Mouse (Mus musculus): ENCODE data around the gene Grm5.
A peak's percentile ranks its signal among the peaks of the same experiment; 100 is the strongest.

Grm5 gene

DNA sequence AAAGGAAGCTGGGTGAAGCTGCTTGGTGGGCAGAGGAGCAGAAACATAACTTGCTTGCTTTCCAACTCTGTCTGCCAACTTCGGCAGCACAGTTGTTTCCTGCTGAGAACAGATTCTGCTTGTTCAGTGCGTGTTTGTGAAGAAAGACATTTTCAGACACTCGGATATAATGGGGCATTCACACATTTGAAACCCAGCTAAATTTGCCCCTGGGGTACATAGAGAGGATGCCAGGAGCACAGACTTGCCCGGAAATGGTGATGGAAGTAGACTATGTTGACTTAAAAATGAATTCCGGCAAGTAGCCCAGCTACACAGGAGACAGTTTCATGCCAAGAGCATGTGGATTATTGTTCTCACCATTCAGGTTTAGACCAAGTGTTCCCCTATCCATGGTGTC is 342.0 kb downstream of the Grm5 start:
- DNase-seq, result no peak

DNA sequence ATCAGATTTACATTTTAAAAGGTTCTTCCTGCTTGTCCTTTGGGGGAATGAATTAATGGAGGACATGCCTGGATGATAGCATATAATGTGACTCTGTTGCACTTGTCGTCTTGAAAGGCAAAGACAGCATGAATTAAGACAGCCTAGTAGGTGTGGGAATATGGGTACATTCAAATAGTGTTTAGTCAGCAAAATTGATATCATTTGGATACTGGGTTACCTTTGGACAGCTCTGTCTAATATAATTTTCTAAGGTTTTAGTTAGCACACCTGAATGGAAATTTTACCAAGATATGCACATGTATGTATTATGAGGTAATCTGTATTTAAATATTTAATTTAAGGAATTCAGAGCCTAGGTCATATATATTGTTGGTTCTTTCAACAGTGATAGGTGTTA is 353.4 kb downstream of the Grm5 start:
- no peak for DNase-seq

DNA sequence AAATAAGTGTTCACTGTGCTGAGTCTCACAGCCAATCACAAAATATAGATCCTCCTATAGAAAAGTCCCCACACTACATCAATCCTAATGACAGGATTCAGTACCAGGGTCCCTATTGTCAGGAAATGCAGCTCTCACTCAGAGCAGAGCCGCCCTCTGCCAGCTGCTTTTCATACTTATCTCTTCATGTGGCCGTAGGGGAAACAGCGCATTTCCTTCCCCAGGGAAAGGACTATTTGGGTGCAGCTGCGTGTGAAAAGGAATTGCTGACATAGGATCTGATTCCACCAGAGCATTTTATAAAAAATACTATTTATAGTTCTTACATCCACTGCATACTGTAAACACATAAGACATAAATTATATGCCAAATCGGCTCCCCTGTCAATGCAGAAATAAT is 354.3 kb downstream of the Grm5 start:
- peak; percentile 4 for DNase-seq

DNA sequence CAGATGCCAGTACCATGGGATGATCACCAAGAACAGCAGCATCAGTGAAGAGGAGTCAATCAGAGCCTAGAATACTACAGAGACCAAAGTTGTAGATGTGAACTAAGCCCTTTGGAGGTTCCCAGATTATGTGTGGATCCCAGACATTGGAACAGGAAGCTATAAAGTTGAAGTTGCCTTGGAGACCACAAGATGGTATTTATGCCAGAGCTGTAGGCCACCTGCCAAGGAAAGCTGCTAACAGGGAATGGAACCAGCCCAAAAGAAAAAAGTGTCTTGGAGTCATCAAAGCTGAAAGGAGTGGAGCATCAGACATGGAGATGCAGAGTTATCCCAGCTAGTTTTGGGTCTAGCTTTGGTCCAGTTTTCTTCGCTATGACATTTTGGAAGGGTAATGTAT is 366.2 kb downstream of the Grm5 start:
- DNase-seq, result no peak

DNA sequence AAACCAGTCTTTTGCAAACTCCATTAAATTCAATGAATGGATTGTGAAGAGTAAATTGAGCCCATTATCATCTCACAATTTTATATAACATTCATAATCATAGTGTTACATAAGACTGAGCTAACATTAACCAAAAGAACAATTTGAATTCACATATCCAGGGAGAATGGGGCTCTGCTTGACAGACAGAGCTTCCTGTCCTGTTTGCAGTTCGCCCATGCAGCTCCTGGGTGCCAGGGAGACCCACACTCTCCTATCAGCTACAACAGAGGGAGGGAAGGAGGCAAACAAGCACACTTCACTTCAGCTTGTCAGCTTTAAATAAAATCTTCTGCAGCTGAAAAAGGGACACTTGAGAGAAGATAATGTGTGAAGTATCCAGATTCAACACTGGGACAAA is 389.2 kb downstream of the Grm5 start:
- no peak for DNase-seq

DNA sequence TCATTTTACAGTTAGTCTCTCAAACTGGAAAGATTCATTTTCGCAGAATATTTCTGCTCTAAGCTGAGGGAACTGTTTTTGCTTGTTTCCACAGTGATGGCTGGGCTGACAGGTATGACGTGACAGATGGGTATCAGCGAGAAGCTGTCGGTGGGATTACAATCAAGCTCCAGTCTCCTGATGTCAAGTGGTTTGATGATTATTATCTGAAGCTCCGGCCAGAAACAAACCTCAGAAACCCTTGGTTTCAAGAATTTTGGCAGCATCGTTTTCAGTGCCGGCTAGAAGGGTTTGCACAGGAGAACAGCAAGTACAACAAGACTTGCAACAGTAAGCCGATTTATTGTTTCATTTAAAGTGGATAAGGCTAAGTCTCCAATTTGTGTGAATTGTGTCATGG is 391.1 kb downstream of the Grm5 start:
- no peak for DNase-seq

DNA sequence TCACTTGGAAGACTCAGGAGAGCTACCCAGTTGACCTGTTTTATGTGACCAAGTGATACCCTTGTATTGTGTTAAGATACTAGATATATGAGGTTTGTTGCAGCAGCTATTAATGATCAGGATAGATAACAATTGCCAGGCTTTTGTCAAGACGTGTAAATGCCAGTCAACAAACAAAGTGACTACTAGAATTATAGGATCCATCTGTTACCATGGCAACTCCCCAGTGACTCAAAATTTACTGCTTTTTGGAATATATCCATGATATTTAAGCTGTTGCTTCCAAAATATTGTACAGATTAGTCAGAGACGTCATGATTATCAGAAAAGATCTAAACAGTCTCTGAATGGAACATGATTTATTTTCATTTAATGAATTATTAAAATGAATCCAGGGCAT is 399.5 kb downstream of the Grm5 start:
- DNase-seq, result no peak

DNA sequence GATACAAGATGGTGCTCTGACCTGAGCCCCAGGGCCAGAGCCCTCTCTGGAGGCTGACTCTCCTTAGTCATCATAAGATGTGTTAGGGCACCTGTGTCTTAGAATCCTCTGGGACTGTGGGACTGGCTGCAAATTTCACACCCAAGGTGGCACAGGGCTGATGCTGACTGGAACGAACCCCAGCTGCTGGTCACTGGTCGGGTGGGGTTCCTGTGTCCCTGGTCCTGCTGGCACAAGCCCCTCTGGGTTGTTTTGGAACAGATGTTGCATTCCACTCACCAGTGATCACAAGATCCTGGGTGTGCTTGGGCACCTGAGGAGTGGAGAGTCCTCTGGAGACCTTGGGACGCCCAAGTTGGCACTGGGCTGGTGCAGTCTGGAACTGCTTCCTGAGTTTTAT is 430.5 kb downstream of the Grm5 start:
- no peak for DNase-seq

DNA sequence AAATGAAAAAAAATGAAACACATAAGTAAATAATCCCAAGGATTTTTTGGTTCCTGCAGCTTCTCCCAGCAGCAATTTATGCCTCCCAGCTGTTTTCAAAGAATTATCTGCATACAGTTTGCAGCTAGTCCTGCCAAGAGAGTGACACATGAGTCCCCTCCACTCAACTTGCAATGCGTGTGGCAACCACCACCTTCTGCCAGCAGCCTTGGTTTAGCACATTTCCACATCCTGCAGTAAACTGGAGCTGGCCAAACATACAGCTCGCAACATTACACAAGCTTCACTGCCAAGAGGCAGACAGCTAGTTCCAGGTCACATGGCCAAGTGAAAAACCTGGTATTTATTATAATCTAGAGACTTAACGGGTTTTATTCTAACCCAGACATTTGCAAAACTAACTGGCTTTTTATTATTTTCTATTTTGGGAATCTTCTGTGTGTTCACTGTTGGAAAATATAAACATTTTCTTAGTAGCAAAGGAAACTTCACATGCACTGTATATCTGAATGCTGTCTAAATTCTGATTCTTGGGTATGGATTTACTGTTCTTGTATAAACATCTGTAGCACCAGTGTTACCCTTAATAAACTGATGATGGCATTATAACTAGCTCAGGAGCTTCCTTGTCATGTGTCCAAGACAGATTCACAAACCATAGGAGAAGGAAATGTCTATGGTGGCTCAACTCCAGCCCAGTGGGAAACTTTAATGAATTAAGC is 443.6 kb downstream of the Grm5 start:
- peak; percentile 22 for DNase-seq

DNA sequence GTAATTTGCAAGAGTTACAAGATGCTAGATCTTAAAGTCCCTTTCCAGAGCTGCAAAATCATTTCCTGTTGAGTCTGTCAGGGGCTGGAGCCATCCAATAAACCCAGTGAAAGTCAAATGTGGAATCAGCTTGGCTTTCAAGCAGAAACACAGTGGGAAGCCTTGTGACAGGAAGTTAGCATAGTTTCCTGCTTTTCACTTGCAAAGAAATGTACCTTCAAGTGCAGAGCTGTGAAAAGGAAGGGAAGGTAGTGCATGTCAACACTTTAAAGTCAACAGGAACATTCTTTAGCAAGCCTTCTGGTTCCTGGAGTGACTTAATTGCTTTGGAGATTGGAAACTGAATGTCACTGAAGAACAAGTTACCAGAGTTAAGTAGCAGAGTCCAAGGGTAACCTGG is 463.4 kb downstream of the Grm5 start:
- DNase-seq, result no peak

DNA sequence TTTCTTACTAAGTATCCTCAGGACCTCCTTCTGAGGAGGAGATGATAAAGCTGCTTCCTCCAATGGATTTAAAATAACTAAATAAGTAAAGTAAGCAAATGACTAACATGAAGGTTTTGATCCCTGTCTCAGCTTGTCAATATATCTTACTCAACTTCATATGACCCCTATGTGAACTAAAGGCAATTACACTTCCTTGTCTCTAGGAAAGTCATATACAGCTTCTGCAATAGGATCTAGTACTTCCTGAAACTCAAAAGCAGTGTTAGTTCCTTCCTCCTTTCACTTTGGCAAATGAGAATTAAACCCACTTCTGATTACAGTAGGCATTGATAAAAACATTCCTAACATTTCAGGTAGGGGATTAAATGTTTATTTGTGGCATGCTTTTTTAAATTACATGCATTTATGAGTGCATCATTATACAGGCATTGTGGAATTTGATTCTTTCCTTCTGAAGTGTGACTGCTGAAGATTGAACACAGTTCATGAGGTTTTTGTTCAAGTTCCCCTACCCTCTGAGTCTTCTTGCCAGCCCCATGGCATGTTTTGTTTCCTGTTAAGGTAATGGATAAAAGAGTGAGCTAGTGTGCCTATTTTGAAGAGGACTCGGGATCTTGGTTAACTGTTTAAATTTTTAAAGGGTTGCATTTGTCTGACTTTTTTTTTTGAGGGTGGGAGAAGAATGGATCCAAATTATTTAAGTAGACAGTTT is 470.4 kb downstream of the Grm5 start:
- DNase-seq, result no peak

DNA sequence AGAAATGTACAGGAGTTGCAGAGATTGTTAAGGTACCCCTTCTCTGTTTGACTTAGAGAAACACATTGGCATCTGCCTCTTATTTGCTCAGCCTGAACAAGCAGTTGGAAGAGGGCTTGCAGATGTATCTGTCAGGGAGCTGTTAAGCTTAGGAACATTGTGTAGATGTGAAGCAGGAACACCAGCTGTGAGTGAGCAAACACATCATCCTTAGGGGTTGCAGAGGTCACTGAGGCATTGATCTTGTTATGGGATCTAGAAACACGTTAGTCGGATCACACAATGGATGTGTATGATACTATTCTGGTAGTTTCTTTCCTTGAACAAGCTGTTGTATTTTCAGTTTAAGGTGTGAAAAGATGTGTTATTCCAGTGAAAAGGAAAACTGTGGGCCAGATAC is 472.5 kb downstream of the Grm5 start:
- DNase-seq, result no peak

DNA sequence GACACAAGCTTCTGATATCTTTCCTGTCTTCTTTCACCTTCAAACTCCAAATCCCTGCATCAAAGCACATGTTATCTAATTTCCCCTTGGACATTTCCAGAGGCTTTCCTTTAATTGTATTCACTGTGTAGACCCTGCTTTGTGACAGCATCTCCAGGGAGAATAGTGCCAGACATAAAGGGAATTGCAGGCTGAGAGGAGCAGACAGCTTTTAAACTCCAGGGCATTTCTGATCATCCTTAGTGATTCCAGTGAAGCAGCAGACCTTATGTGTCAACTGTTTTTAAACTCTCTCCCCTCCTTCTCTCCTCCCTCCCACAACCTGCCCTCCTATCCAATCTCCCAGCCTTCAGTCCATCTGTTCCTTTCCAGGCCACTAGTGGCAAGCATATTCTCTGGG is 507.1 kb downstream of the Grm5 start:
- DNase-seq, result no peak

DNA sequence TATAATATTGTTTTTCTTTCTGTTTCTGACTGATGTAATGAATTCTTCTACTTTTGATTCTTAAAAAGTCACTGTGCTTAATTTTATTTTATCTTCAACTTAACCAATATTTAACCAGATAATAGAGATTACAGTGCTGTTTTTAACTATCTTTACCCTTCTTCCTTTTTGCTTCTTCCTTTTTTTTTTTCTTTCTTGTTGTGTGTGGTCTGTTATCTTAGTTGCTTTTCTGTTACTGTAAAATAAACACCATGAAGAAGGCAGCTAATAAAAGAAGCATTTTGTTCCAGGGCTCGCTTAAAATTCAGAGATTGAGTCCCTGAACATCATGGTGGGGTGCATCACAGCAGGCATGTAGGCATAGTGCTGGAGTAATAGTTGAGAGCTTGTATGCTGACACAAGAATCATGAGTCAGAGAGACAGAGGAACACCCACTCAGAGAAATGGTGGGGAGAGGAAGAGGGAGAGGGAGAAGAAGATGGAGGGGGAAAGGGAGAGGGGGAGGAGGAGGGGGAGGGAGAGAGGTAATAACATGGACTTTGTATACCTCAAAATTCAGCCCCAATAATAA is 512.7 kb downstream of the Grm5 start:
- no peak for DNase-seq

DNA sequence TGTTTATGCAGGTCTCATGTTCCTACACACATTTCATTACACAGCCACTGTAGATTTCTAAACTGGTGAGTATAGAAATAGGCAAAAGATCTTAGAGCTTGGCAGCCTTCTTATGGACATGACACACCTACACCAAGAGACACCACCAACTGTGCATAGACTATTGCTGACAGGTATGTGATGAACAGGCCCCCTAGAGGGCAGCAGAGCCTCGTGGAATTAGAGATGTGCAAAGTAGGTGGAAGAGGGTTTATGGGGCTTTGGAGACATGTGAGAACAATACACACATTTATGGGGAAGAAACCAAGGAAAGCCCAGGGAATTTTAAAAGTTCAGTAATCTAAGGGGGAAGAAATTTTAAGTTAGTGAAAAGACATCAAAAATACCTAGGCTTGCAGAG is 513.7 kb downstream of the Grm5 start:
- DNase-seq, result peak; percentile 80

DNA sequence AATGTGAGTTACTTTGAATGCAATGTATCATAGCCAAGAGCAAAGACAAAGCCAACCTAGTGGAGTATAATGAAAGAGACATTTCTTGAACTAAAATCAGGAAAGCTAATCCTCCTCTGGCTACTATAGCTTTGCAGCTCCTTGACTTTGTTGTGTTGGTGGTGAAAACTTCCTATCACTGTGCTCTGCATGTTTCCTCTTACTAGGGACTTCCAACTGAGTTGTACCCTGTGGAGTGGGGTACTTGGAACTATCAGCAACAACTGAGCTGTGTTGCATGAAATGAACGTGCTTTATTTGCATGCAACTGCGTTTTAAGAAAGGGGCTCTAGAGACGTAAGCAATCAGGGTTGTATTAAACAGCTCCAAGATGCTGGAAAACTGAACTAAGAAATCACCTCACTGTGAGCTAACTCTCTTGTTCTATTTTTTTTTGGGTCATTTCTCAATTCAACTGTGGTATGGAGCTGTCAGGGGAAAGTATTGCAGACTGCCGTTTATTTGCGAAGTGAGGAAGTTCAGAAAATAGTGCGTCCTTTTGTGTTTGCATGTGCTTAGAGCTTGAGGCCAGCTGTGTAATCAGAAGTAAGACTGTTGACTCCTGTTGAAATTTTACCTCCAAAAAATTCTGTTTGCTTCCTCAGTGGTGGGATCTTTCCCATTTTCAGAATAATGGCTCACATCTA is 532.9 kb downstream of the Grm5 start:
- DNase-seq, result no peak

DNA sequence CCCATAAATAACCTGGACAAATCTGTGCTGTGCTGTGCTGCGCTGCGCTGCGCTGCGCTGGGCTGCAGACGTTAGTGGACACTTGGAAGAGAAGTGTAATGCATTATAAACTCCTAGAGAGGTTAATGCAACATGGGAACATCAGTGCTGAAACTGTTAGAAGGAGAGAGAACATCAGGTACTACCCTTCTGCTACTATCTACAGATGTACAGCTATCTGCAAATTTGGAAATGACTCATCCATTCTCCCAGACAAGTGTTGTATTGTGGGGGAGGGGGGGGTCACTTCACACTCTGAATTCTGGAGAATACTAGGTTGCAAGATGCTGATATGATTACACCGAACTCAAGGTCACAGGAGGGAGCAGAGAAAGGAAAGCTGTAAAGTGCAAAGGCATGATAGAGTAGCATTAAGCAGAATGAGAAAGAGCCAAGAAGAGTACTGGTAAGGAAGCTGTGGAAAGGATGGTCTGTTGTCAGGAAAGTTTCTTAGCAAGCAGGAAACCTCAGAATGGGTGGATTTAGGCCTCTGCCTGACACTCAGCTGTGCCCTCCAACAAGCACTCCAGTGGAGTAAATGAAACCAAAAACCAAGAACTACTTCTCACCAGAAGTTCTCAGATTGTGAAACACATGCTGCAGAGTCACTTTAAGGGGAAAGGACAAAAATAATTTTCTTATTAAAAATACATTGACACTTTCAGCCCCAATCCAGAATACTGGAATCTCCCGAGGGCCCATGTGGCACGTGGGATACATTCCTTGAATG is 544.3 kb downstream of the Grm5 start:
- no peak for DNase-seq

DNA sequence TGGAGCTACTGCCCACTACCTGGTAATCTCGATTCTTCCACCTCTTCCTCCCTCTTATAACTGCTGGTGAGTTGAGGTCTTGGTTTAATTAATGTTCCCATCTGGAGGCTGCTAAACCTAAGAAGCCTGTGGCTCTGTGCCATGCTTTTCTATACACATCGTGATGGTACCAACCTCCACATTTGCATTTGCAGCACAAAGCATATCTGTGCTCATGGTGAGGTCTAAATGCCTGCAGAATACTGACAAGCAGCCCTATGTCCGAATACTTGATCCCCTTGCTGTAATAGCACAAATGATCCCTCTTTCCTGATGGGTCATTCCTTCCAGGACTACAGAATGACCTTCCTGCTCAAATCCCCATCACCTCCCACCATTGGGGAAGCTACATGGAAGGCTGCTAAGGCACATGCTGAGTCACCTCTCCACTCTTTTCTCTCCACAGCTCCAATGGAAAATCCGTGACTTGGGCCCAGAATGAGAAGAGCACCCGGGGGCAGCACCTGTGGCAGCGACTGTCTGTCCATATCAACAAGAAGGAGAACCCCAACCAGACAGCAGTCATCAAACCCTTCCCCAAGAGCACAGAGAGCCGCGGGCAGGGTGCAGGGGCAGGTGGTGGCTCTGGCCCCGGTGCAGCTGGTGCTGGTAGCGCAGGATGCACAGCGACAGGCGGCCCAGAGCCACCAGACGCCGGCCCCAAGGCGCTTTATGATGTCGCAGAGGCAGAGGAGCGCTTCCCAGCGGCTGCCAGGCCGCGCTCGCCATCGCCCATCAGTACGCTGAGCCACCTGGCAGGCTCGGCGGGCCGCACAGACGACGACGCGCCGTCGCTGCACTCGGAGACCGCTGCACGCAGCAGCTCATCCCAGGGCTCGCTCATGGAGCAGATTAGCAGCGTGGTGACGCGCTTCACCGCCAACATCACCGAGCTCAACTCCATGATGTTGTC is 545.8 kb downstream of the Grm5 start:
- DNase-seq, result peak; percentile 7

DNA sequence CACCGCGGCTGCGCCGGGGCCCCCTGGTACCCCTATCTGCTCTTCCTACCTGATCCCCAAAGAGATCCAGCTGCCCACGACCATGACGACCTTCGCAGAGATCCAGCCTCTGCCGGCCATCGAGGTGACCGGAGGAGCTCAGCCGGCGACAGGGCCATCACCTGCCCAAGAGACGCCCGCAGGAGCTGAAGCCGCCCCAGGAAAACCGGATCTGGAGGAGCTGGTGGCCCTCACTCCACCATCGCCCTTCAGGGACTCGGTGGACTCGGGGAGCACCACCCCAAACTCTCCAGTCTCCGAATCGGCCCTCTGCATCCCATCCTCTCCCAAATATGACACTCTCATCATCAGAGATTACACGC is 546.5 kb downstream of the Grm5 start:
- no peak for DNase-seq

DNA sequence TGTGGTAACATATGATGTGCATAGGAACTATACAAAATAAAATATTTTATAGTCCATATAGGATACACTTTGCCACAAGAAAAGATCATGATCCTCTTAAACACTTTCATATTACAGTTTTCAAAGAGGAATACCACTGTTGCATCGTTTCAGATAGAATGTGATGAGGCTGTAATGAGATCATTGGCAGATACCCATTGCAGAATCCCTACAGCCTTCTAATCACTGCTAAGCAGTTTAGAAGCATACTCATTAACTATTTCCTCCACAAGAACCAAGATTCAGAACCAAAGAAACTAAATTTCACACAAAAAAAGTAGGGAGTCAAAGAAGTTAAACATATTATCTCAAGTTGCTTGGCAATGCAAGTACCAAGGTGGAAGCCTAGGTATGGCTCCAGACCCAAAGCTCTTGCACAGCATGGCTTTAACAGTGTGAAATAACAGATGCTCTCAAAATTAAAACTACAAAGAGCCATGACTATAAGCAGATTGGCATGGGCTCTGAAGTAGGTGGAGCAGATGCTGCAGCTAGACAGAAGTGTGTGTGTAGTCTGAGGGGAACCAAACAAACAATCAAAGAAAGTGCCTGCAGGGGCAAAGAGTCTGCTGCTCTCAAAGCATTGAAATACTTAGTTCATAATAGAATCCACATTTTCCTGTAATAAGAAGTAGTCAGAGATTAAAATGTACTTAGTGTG is 575.7 kb downstream of the Grm5 start:
- DNase-seq, result no peak

DNA sequence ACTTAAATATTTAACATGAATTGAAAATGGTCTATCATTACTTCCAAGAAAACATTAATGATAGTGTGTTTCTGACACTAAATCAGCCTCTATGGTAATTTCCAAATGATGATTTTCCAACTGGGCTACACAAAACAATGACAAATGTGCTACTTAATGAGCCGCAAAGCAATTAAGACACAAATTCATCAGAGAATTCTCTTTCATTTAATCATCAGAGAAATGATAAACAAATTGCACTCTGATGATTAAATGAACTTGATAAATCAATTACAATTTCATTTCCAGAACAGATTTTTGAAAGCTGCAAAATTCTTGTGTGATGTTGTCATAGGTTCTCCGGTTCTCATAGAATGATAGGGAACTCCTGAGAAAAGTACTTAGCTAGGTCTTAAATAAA is 577.6 kb downstream of the Grm5 start:
- DNase-seq, result no peak

Data from lung, postnatal 14 days (tissue).